ENCODE assay signal across 8 mouse cellular contexts in the genomic region with DNA sequence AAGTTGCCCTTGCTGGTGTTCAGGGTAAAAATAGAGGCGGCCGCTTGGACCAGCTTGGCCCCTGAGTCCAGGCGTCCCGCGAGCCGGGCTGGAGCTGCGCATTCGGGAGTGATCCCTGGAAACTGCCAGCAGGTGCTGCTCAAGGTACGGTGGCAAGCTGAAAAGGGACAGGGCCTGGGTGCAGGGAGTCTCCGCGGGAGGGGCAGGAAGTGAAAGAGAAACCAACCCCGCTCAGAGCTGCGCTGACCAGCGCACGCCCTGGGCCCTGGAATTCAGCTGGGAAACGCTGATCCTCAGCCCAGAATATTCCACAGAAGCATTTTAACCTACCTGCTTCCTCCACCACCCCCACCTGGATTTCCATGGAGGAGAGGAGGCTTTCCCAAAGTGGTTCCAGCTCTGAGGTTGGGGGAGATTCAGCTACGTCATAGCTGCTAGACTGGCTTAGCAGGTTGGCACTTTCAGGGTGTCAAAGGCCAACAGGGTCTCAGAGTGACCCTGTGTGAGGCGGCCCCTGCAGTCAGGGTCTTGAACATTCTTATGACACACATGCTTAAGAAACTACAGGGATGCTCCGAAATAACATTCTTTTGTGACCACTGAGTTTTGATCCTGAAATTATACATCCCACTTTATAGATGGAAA. TPM values are rescaled to one million over a fixed set of nuclear protein-coding genes. Genes with fewer than 3 reads are reported as not detected.
DNase-seq lines count a peak whose midpoint lies in the region; ATAC-seq and TF ChIP-seq lines count a peak whose summit lies in the region.

No protein-coding gene starts in this region.

- H3K27ac ChIP-seq in cortical plate, adult 2 months (ENCODE audit: insufficient read depth, low read length), result peak overlapping the region; percentile 75
- H3K27ac ChIP-seq in limb, embryonic 10.5 days, result peak overlapping the region; percentile 75; the same call in 1 of the 2 replicates
- H3K27ac ChIP-seq in midbrain, embryonic 10.5 days (replicated peaks), result peak overlapping the region; percentile 56; the same call in 1 of the 2 replicates

- 5% methylated on average over 19 of the region's 19 CpGs for WGBS in limb, embryonic 10.5 days
- 7% methylated on average over 19 of the region's 19 CpGs for WGBS in midbrain, embryonic 10.5 days

- peak; percentile 81 for ATAC-seq in inflammation-experienced regulatory T-cells, adult 6 months

- TF ChIP-seq POLR2A in cortical plate, adult 2 months (IDR thresholded peaks at IDR 0.05; ENCODE audit: extremely low read depth, insufficient read depth, low read length), result no peak

- H3K4me1 ChIP-seq in cortical plate, adult 2 months (ENCODE audit: control insufficient read depth, insufficient read depth, low read length), result peaks cover 3% of the 10 kb centered on the region; the same call in 1 of the 2 replicates
- peaks cover 27% of the 10 kb centered on the region for H3K4me1 ChIP-seq in limb, embryonic 10.5 days
- peaks cover 31% of the 10 kb centered on the region for H3K4me1 ChIP-seq in midbrain, embryonic 10.5 days

- peak; percentile 57 to 62 for DNase-seq in adrenal gland, adult 18-20 months (ENCODE audit: low spot score in 2 of 2)
- peak; percentile 48 to 49 for DNase-seq in gastrocnemius, postnatal 36 days
- DNase-seq in limb, embryonic 10.5 days (ENCODE audit: low spot score), result peak; percentile 84
- peak; percentile 77 for DNase-seq in midbrain, embryonic 10.5 days (ENCODE audit: low spot score)
- DNase-seq in right cerebral cortex, postnatal 4 days, result peak; percentile 61
- DNase-seq in c-Kit-positive CD71-positive TER-119-positive erythroid progenitor cells, embryonic 14.5 days (ENCODE audit: low spot score), result no peak

- intact Hi-C loops in gastrocnemius, postnatal 36 days (cut with DNase I), result no loop called here

- H3K9me3 ChIP-seq in limb, embryonic 10.5 days (replicated peaks), result no peaks in the 10 kb centered on the region
- no peaks in the 10 kb centered on the region for H3K9me3 ChIP-seq in midbrain, embryonic 10.5 days (replicated peaks)

- H3K36me3 ChIP-seq in limb, embryonic 10.5 days, result no peaks in the 10 kb centered on the region
- no peaks in the 10 kb centered on the region for H3K36me3 ChIP-seq in midbrain, embryonic 10.5 days

- TF ChIP-seq CTCF in cortical plate, adult 2 months (IDR thresholded peaks at IDR 0.05; ENCODE audit: extremely low read depth, insufficient read depth, low read length), result peak; percentile 62

- peaks cover 44% of the 10 kb centered on the region for H3K27me3 ChIP-seq in limb, embryonic 10.5 days (ENCODE audit: low read depth, poor library complexity, severe bottlenecking)
- H3K27me3 ChIP-seq in midbrain, embryonic 10.5 days (ENCODE audit: low read depth, poor library complexity, severe bottlenecking), result peaks cover 75% of the 10 kb centered on the region

- peak overlapping the region; percentile 55 for H3K4me3 ChIP-seq in cortical plate, adult 2 months (ENCODE audit: insufficient read depth, low read length)
- peak overlapping the region; percentile 59 for H3K4me3 ChIP-seq in limb, embryonic 10.5 days
- H3K4me3 ChIP-seq in midbrain, embryonic 10.5 days, result peak overlapping the region; percentile 61

RNA-seq across cellular contexts. Expression of a gene that starts 0.7 kb away (rescaled TPM):
- total RNA-seq in adrenal gland, adult 18-20 months (2021), result 1 to 10 TPM; 1.2 to 3.1 TPM
- 4.4 and 4.5 TPM in 2 replicates for polyA plus RNA-seq in cortical plate, adult 2 months (2012; rRNA removed)
- under 1 TPM; 0.61 to 0.99 TPM for total RNA-seq in gastrocnemius, postnatal 36 days (2021)
- under 1 TPM in 1 of 3 experiments, not detected in 2; 0.38 TPM for polyA plus RNA-seq in inflammation-experienced regulatory T-cells, adult 6 months (2017; shearing (Covaris generic))
- 0.14 and 0.44 TPM in 2 replicates for polyA plus RNA-seq in limb, embryonic 10.5 days (2016; fragmentation: Nextera tagmentation; extraction: Ambion mirVana)
- polyA plus RNA-seq in midbrain, embryonic 10.5 days (2016; fragmentation: Nextera tagmentation; extraction: Ambion mirVana), result 0.34 TPM in 1 of 2 replicates, not detected in the other
